Mouse (Mus musculus) neural tube, embryonic 13.5 days (tissue): ENCODE measurements around the gene Ccdc69. TPM values are rescaled to one million over a fixed set of nuclear protein-coding genes. Genes with fewer than 3 reads are reported as not detected.
"Not testable (repeated sequence)": the region's sequence is repeated elsewhere in the genome, so short reads cannot be mapped to it uniquely, and the experiment has no call there.

Source experiments
- ATAC-seq: fragments of 200-750 bp; cut with Nextera tagmentation; 2 replicates; pipeline ENCODE4 v1.8.0; 2017; ENCODE audit warnings: low read depth, mild to moderate bottlenecking, moderate TSS enrichment, moderate library complexity
- H3K27ac ChIP-seq: fragments of 300-500 bp; sonication (generic); replicated peaks from 2 replicates; pipeline ENCODE4 v1.5.1; 2015; ENCODE audit warnings: moderate library complexity, mild to moderate bottlenecking, inconsistent platforms
- H3K27me3 ChIP-seq: fragments of 300-500 bp; sonication (generic); 2 replicates; pipeline ENCODE4 v1.6.1; 2015; ENCODE audit warnings: mild to moderate bottlenecking, inconsistent platforms
- H3K36me3 ChIP-seq: fragments of 300-500 bp; sonication (generic); 2 replicates; pipeline ENCODE4 v1.6.1; 2015; ENCODE audit warnings: mild to moderate bottlenecking, inconsistent platforms
- H3K4me1 ChIP-seq: fragments of 300-500 bp; sonication (generic); replicated peaks from 2 replicates; pipeline ENCODE4 v1.6.1; 2015; ENCODE audit warnings: inconsistent platforms
- H3K4me2 ChIP-seq: fragments of 300-500 bp; sonication (generic); 2 replicates; pipeline ENCODE4 v1.6.1; 2015; ENCODE audit warnings: inconsistent platforms, mild to moderate bottlenecking, moderate library complexity
- H3K4me3 ChIP-seq: fragments of 300-500 bp; sonication (generic); 2 replicates; pipeline ENCODE4 v1.5.1; 2015; ENCODE audit warnings: mild to moderate bottlenecking, inconsistent platforms
- H3K9ac ChIP-seq: fragments of 300-500 bp; sonication (generic); 2 replicates; pipeline ENCODE4 v1.6.1; 2015; ENCODE audit warnings: moderate library complexity, mild to moderate bottlenecking, inconsistent platforms
- H3K9me3 ChIP-seq: fragments of 300-500 bp; sonication (generic); 2 replicates; pipeline ENCODE4 v1.6.1; 2016; ENCODE audit warnings: inconsistent platforms
- WGBS: fragments of 180-500 bp; shearing (Covaris S2); methylation state at CpG from one replicate; pipeline ENCODE4 v1.1.7; 2015; 5-methylcytosine and 5-hydroxymethylcytosine counted together
- polyA plus RNA-seq: library from polyadenylated mRNA; unstranded; fragments of >200 nt; fragmentation: Nextera tagmentation; extraction: Ambion mirVana; gene quantifications from 2 replicates; pipeline ENCODE4 v1.2.1, GENCODE M21; 2015

Ccdc69 gene
- polyA plus RNA-seq, result 0.50 and 0.63 TPM in 2 replicates

GRCm38 (mm10) chr11:55077331-55078231 lies at the start of gene Ccdc69:
TSS of gene Ccdc69 (minus strand) at chr11:55078131.
- Histone ChIP-seq H3K4me2 (peak within 1 kb of the TSS; percentile 78), H3K9me3 (no peaks in the 10 kb centered on the region), H3K4me3 (peak within 1 kb of the TSS; percentile 44), H3K9ac (peak within 1 kb of the TSS; percentile 65), H3K4me1 (peaks cover 16% of the 10 kb centered on the region), H3K27ac (no peak within 1 kb of the TSS), H3K36me3 (no peaks in the 10 kb centered on the region), H3K27me3 (peaks cover 30% of the 10 kb centered on the region)
- WGBS, result under 1% methylated on average over 50 of the region's 50 CpGs
- ATAC-seq, result peak; percentile 71

GRCm38 (mm10) chr11:55126663-55127062 lies 48.7 kb upstream of the Ccdc69 start:
- Histone ChIP-seq H3K27ac (no peak overlapping the region), H3K9ac (no peak overlapping the region), H3K36me3 (no peaks in the 10 kb centered on the region), H3K27me3 (no peaks in the 10 kb centered on the region), H3K4me1 (no peaks in the 10 kb centered on the region), H3K4me2 (no peak overlapping the region), H3K4me3 (no peak overlapping the region), H3K9me3 (no peaks in the 10 kb centered on the region)
- WGBS, result 93% methylated on average over 3 of the region's 3 CpGs
- no peak for ATAC-seq

DNA sequence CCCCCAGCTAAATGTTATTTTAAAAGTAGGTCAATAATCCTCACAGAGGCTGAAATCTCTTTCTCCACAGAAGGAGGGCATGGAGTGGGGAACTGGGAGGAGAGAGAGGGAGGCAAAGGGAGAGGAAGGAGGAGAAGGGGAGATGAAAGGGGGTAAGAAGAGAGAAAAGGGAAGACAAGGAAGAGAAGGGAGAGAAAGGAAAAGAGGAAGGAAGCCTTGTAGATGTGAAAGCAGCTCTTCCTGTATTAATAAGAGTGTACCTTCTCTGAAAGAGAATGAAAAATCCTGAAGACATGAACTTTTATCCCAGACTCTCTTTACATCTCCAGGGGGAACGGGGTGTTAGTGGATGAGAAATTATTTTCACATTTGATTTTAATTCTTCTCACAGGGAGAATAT lies 43.5 kb upstream of the Ccdc69 start:
- Histone ChIP-seq H3K9me3 (0 out of 2 replicates have a peak, but pooled peaks cover 2% of the 10 kb centered on the region), H3K4me1 (no peaks in the 10 kb centered on the region), H3K36me3 (no peaks in the 10 kb centered on the region), H3K9ac (no peak overlapping the region), H3K4me2 (no peak overlapping the region), H3K27ac (no peak overlapping the region), H3K27me3 (no peaks in the 10 kb centered on the region), H3K4me3 (no peak overlapping the region)
- WGBS, result 97% methylated on average over 1 of the region's 1 CpGs
- no peak for ATAC-seq

GRCm38 (mm10) chr11:55120821-55121271 lies 42.9 kb upstream of the Ccdc69 start:
- no peak overlapping the region for H3K9ac ChIP-seq
- ATAC-seq, result no peak
- no peaks in the 10 kb centered on the region for H3K4me1 ChIP-seq
- H3K4me3 ChIP-seq, result no peak overlapping the region
- H3K27me3 ChIP-seq, result no peaks in the 10 kb centered on the region
- H3K9me3 ChIP-seq, result 0 out of 2 replicates have a peak, but pooled peaks cover 2% of the 10 kb centered on the region
- 84% methylated on average over 8 of the region's 8 CpGs for WGBS
- no peak overlapping the region for H3K4me2 ChIP-seq
- H3K36me3 ChIP-seq, result no peaks in the 10 kb centered on the region
- H3K27ac ChIP-seq, result no peak overlapping the region

GRCm38 (mm10) chr11:55120279-55120678 lies 42.3 kb upstream of the Ccdc69 start:
- ATAC-seq, result no peak
- Histone ChIP-seq H3K27me3 (no peaks in the 10 kb centered on the region), H3K4me1 (no peaks in the 10 kb centered on the region), H3K9me3 (0 out of 2 replicates have a peak, but pooled peaks cover 2% of the 10 kb centered on the region), H3K36me3 (no peaks in the 10 kb centered on the region), H3K4me3 (no peak overlapping the region), H3K27ac (no peak overlapping the region), H3K9ac (no peak overlapping the region), H3K4me2 (no peak overlapping the region)

- Histone ChIP-seq H3K27me3 (no peaks in the 10 kb centered on the region), H3K9ac (no peak overlapping the region), H3K4me2 (no peak overlapping the region), H3K27ac (no peak overlapping the region), H3K4me3 (no peak overlapping the region), H3K9me3 (0 out of 2 replicates have a peak, but pooled peaks cover 2% of the 10 kb centered on the region), H3K36me3 (no peaks in the 10 kb centered on the region), H3K4me1 (no peaks in the 10 kb centered on the region)
- WGBS, result 90% methylated on average over 2 of the region's 2 CpGs
- ATAC-seq, result no peak
Observed at GRCm38 (mm10) chr11:55117031-55117430, 39.1 kb upstream of the Ccdc69 start.

- H3K4me1 ChIP-seq, result no peaks in the 10 kb centered on the region
- 98% methylated on average over 3 of the region's 3 CpGs for WGBS
- no peak overlapping the region for H3K4me3 ChIP-seq
- H3K9me3 ChIP-seq, result 0 out of 2 replicates have a peak, but pooled peaks cover 2% of the 10 kb centered on the region
- ATAC-seq, result no peak
- H3K4me2 ChIP-seq, result no peak overlapping the region
- H3K27me3 ChIP-seq, result no peaks in the 10 kb centered on the region
- H3K9ac ChIP-seq, result no peak overlapping the region
- no peaks in the 10 kb centered on the region for H3K36me3 ChIP-seq
- no peak overlapping the region for H3K27ac ChIP-seq
Observed at GRCm38 (mm10) chr11:55116004-55116403, 38.1 kb upstream of the Ccdc69 start.

DNA sequence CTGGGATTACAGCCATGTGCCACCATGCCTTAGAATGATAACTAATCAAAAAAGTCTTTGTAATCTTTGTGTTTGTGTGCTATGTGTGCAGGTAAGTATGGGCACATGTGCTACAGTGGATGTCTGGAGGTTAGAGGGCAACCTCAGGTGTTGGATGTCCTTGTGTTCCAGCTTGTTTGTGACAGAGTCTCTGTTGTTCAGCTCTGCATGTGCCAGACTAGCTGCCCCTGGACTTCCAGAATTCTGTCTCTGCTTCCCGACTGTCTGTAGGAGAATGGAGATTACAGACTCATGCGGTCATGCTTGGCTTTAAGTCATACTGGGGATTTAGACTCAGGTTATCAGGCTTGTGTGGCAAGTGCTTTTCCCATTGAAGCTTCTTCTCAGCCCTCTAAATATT lies 36.4 kb upstream of the Ccdc69 start:
- Histone ChIP-seq H3K27ac (no peak overlapping the region), H3K9me3 (no peaks in the 10 kb centered on the region), H3K9ac (no peak overlapping the region), H3K27me3 (no peaks in the 10 kb centered on the region), H3K36me3 (peaks cover 4% of the 10 kb centered on the region; the same call in 1 of the 2 replicates), H3K4me2 (no peak overlapping the region), H3K4me1 (no peaks in the 10 kb centered on the region), H3K4me3 (no peak overlapping the region)
- WGBS, result 83% methylated on average over 2 of the region's 2 CpGs
- ATAC-seq, result no peak

DNA sequence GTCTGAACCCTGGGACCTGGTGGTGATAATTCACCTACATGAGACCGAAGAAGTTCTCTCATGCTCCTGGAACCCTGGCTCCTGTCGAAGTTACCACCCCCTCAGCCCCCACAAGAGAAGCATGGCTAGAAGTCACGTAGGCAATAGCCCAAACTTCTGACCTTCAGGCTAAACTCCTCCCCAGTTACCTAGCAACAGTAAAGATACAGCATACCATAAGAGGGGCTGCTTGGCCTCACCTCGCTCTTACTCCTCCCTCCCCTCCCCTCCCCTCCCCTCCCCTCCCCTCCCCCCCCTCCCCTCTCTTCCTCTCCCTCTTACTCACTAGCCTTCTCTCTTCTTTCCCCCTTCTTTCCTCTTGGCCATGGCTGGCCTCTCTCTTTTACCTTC lies 35.9 kb upstream of the Ccdc69 start:
- H3K9me3 ChIP-seq, ATAC-seq, H3K4me2 ChIP-seq, H3K4me1 ChIP-seq, H3K4me3 ChIP-seq, H3K9ac ChIP-seq, H3K36me3 ChIP-seq, H3K27me3 ChIP-seq, H3K27ac ChIP-seq: not testable (repeated sequence)
- 49% methylated on average over 4 of the region's 4 CpGs for WGBS

DNA sequence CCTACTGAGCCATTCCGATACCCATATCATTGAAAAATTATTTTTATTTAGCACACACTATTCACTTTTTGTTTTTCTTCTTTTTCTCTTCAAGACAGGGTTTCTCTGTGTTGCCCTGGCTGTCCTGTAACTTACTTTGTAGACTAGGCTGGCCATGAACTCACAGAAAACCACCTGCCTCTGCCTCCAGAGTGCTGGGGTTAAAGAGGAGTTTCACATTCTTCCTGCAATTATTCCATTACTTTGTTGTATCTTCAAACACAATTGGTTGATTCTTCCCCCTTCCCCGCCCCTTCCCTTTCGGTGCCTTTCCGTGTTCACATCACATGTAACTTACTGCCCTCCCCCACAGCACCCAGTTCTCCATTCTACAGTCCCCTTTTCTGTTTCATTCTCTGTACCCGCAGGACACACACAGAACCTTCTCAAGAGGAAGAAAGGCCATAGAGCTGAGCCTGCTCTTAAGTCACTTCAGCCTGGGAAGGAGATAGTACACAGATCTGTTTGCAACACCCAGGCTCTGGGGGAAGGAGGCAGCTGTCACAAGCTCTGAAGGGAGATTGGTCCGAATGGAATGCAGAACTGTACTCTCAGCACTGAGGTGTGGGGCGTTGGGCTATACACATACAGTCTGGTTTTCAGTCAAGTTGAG lies 35.4 kb upstream of the Ccdc69 start:
- Histone ChIP-seq H3K4me1 (no peaks in the 10 kb centered on the region), H3K4me2 (no peak overlapping the region), H3K9me3 (no peaks in the 10 kb centered on the region), H3K36me3 (peaks cover 14% of the 10 kb centered on the region; the same call in 1 of the 2 replicates), H3K4me3 (no peak overlapping the region), H3K27ac (no peak overlapping the region), H3K9ac (no peak overlapping the region), H3K27me3 (no peaks in the 10 kb centered on the region)
- no peak for ATAC-seq
- WGBS, result 69% methylated on average over 7 of the region's 7 CpGs

GRCm38 (mm10) chr11:55110566-55111169 lies 32.7 kb upstream of the Ccdc69 start:
- Histone ChIP-seq H3K4me2 (no peak overlapping the region), H3K27me3 (no peaks in the 10 kb centered on the region), H3K27ac (no peak overlapping the region), H3K4me3 (no peak overlapping the region), H3K36me3 (peaks cover 31% of the 10 kb centered on the region), H3K4me1 (no peaks in the 10 kb centered on the region), H3K9me3 (no peaks in the 10 kb centered on the region), H3K9ac (no peak overlapping the region)
- no peak for ATAC-seq
- 71% methylated on average over 7 of the region's 7 CpGs for WGBS
